Mouse (Mus musculus) small intestine, adult 2 months (tissue): ENCODE results near the gene Nfam1.

Source experiments
- CTCF ChIP-seq: fragments of 200-500 bp; IDR thresholded peaks from 2 replicates; pipeline ENCODE4 v1.5.1; 2012; ENCODE audit warnings: low read depth, mild to moderate bottlenecking, control low read depth, inconsistent platforms, low read length, moderate library complexity, mixed read lengths; ENCODE audit not compliant: insufficient replicate concordance, insufficient read length; ENCODE audit errors: extremely low read depth
- POLR2A ChIP-seq: fragments of 200-500 bp; IDR thresholded peaks from 2 replicates; pipeline ENCODE4 v1.6.1; 2012; ENCODE audit warnings: low read depth, mild to moderate bottlenecking, control low read depth, inconsistent platforms, low read length, moderate library complexity

DNA sequence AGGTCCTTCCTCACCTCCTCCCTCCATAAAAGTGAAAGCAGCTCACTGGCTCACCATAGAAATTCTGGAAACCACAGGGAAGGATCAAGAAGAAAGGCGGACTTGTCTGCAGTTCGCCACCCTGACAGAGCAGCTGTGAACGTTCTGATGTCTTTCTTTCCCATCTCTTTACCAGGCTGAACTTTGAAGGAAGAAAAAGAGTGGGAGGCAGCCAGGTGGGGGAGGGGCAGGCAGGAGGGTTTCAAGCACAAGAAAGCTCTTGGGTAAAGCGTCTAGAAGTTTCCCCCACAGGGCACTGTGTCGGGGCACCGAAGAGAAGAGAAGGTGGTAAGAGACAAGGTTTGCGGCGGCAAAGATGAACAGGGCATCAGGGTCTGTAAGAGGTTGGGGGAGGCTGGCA, 7.0 kb downstream of the Nfam1 start:
- no peak for TF ChIP-seq CTCF
- no peak for TF ChIP-seq POLR2A
